Mouse (Mus musculus): Measurements from ENCODE around the gene Tmem106a.
A peak's percentile ranks its signal among the peaks of the same experiment; 100 is the strongest.
"Not testable (repeated sequence)": the region's sequence is repeated elsewhere in the genome, so short reads cannot be mapped to it uniquely, and the experiment has no call there.

Tmem106a gene

DNA sequence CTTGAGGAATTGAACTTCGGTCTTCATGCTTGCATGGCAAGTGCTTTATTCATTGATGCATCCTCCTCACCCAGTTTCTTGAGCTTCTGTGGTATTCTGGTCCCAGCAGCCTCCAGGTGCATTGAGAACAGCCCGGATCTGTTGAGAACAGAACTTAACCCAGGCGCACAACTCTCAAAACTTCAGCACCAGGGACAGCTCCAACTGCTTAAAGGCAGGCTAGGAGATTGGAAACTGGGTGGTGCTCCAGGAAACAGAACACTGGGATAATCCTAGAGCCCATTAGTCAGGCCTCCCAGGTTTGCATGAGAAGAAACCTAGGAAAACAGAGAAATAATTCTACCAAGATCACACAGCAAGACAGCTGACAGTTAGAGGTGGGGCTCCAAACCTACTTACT, 20.4 kb downstream of the Tmem106a start:
- DNase-seq (ENCODE audit: low read depth), result peak; percentile 89

DNA sequence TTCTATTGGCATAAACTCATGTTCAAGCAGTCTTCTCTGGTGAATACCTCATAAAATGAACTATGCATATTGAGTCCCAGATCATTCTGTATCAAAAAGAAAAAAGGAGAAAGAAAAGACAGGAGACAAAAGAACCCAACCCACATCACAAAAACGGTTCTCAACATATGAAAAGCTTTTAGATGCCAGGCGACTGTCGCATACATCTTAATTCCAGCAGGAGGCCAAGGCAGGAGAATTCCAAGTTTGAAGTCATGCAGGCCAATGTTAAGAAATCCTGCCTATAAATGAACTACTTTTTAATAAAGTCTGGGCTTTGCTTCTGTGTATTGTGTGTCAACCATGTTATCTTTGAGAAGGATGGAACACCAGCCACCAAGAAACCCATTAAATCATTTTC, 22.1 kb downstream of the Tmem106a start:
- no peak for DNase-seq (ENCODE audit: low read depth)

DNA sequence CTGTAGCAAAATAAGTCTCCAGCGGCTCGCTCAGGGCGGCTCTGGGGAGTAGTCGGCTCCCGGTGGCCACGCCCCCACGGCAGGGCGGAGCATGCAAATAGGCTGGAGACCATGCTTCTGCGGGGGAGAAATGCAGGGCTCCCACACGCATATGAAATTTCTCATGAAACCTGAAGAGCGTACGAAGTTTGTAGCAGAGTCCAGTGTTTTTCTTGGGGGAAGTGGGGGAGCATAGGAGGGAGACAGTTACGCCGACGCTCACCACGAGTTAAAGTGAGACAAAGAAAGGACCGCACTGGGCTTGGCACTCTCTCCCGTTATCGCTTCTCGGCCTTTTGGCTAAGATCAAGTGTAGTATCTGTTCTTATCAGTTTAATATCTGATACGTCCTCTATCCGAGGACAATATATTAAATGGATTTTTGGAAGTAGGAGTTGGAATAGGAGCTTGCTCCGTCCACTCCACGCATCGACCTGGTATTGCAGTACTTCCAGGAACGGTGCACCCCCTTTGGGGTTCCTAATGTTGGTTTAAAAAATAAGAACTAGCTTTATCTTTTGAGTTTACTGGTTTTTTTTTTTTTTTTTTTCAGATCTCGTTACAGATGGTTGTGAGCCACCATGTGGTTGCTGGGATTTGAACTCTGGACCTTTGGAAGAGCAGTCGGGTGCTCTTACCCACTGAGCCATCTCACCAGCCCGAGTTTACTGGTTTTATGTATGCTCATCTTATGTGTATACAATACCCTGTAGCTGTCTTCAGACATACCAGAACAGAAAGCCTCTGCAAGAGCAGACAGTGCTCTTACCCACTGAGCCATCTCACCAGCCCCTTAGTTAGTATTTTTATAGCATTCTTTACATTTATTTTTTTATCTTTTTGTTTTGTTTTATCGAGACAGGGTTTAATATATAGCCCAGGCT, 22.8 kb downstream of the Tmem106a start:
- DNase-seq (ENCODE audit: low read depth), result peak; percentile 86

DNA sequence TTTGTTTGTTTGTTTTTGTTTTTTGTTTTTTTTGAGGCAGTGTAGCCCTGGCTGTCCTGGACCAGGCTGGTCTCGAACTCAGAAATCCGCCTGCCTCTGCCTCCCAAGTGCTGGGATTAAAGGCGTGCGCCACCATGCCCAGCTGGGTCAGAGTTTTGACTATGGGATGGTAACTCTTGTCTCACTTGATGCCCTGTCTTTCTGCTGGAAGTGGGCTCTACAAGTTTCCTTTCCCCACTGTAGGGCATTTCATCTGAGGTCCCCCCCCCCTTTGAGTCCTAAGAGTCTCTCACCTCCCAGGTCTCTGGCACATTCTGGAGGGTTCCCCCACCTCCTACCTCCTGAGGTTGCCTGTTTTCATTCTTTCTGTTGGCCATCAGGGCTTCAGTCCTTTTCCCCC, 25.1 kb downstream of the Tmem106a start:
- not testable (repeated sequence) for DNase-seq (ENCODE audit: low read depth)

DNA sequence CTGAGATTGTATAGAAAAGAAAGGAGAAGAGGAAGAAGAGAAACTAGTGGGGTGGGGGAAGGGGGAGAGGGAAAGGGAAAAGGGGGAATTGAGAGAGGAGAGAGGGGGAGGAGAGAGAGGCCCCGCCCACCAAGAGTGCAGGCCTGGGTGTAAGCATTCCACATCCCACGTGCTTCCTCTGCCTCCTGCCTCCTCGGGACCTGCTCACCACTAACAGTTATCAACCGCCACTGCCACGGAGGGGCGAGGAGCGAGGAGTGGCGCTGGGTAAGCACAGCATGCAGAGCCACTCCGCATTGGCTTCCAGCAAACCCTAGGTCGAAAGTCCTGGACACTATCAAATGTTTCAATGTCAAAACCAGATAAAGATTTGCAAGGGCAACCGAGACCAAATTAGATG, 28.4 kb downstream of the Tmem106a start:
- DNase-seq (ENCODE audit: low read depth), result no peak

DNA sequence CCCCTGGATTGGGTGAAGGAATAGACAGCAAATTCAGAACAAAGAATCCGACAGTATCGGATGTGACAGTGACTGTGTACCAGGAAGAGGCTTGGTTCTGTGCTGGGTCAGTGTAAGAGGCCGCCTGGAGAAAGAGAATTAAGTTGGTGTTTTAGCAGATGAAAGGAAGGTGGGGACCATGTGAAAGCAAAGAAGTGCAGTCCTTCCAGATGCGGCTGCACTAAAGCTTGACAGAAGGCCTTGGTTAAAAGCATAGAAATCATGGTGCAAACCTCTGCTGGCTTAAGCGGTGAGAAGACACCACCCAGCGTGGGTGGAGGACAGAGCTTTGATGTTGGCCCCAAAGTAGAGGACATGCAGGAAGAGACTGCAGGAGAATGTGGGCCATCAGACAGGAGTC, 31.6 kb downstream of the Tmem106a start:
- no peak for DNase-seq (ENCODE audit: low read depth)

DNA sequence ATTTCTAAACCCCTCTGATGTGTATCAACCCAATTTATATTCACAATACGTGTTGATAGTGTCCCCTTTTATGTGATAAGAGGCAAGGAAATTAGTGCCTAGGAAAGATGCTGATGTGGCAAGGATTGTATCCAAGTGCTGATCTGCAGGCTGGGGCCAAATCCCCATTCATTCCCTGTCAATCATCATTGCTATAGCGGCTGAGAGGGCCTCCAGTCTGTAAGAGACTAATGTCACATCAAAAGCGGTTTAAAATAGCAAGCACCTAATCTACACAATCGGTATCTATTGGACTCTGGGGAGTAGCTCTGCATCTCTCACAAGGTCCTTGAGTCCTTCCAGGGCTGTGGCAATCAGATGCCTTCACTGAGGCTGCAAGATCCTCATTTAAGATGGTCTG, 32.1 kb downstream of the Tmem106a start:
- DNase-seq (ENCODE audit: low read depth), result no peak

DNA sequence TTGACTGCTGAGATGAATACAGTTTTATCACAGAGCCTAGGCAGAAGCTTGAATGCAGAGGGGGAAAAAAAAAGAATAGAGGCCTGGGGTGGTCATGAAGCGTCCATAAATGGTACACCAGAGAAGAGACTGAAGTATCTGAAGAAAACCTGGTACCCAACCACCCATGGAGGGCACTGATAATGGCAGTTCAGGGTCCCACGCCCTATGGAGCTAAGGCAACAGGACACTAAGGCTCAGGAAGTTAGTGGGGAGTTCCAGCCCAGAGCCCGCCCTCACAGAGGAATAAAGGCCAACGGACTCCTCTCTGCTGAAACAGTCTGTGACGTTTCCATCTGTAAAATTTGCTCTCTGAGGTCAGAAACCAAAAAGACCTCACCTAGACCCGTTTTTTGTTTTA, 33.3 kb downstream of the Tmem106a start:
- no peak for DNase-seq (ENCODE audit: low read depth)

DNA sequence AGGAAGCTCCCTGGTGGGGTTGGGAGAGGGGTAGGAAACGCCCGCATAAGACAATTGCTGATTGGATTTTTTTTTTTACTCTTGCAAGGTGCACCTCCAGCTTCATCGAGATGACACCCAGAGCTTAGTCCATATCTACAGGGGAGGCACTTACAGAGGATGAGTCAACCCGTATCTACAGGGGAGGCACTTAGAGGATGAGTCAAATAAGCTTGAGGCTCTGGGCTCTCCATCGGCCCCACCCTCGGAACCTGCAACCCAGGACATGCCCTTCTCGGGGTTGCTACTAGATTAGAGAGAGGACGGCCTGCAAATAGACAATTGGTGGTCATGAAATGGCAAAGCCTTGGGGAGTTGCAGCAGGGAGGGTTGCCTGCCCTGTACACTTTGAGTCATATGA, 34.1 kb downstream of the Tmem106a start:
- DNase-seq (ENCODE audit: low read depth), result no peak

DNA sequence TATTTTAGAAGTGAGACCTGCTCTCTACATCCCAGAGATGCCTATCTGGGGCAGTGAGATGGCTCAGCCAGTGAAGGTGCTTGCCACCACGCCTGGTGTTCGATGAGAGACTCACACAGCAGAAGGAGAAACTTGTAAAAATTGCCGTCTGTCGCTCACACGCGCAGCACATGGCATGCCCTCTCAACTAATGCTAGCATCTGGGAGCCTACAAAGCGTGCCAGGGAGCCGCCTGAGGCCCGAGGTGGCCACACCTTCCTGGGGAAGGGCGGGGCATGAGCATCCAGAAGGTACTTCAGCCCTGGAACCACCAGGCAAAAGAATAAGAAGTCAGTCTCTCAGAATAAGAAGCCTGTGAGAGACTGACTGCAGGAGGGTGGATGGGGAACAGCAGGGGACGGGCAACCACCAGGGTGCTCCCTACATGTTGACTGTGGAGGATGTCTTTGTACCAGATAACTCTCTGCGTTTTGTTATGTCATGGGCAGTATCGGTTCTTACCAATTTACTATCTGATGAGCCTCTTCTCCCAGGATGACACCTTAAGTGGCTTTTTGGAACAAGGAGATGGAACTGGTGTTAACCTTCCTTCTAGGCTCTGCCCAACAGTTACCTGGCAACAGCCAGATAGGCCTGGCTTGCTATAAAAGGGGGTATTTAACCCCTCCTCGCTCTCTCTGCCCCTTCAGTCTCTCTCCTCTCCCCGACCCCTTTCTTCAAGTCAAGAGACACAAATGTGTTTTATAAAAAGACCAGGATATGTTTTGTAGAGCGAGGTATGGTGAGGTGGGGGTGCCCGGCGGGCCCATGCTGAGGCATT, 35.1 kb downstream of the Tmem106a start:
- no peak for DNase-seq (ENCODE audit: low read depth)

DNA sequence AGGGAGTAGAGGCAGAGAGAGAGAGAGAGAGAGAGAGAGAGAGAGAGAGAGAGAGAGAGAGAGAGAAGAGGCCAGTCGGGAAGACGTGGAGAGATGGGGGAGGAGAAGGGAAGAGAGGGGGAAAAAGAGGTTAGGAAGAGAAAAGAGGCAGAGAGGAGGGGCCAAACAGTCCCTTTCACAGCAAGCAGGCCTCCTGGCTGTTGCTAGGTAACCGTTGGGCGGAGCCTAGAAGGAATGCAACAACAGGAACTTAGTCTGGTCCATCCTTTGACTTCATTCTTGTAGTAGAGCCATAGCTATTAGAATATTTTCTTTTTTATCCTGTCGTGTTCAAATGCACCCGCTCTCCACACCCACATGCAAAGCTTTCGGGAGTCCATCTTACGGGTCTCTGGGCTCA, 35.8 kb downstream of the Tmem106a start:
- DNase-seq (ENCODE audit: low read depth), result peak; percentile 83

DNA sequence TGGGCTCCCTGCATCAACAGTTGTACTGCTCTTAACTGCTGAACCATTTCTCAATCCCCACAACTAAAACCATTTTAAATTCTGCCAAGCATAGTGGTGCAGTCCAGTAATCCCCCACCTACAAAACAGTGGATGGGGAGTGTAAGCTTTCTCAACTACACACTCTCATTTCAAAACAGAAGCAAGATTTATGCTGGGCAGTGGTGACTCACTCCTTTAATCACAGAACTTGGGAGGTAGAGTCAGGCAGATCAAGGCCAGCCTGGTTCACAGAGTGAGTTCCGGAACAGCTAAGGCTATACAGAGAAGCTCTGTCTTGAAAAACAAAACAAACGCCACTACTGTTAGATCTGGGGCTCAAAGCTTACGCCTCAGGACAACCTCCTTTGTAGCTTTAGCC, 36.6 kb downstream of the Tmem106a start:
- DNase-seq (ENCODE audit: low read depth), result peak; percentile 23

DNA sequence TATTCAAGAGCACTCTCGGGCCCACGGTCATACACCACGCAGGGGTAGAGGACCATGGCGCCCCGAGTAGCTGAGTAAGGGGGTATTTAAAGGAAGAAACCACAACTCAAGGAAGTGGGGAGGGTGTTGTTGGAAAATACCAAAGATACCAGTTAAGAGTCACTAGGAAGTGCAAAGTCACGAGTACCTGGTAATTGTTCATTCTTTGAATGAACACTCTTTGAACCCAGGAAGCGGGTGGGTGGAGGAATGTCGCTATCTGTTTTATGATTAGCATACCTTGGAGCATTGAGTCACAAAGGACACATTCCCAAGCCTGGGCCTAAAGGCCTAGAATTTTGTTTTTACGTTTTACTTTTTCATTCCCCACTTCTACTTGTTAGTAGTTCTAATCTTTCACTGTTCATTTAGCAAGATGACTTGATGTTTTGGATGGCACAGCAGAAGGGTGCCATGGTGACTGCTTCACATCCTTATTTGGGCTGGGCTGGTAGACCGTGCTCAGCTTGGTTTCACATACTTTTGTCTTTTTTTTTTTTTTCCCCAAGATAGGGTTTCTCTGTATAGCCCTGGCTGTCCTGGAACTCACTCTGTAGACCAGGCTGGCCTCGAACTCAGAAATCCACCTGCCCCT, 38.1 kb downstream of the Tmem106a start:
- DNase-seq (ENCODE audit: low read depth), result peak; percentile 48

DNA sequence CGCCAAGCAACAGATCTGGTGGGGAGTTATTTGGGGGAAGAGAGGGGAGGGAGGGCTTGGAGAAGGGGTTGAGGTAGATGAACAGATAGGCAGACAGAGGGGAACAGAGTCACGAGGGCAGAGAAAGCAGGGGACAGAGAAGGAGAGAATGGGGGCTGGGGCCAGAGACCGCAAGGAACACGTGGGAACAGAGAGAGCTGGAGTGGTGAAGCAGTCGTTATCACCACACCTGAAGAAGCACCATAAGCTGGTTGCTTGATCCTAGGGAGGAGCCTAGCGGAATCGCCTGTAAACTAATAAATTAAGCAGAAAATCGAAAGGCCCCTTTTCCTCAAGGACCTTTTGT, 44.6 kb downstream of the Tmem106a start:
- no peak for DNase-seq (ENCODE audit: low read depth)

DNA sequence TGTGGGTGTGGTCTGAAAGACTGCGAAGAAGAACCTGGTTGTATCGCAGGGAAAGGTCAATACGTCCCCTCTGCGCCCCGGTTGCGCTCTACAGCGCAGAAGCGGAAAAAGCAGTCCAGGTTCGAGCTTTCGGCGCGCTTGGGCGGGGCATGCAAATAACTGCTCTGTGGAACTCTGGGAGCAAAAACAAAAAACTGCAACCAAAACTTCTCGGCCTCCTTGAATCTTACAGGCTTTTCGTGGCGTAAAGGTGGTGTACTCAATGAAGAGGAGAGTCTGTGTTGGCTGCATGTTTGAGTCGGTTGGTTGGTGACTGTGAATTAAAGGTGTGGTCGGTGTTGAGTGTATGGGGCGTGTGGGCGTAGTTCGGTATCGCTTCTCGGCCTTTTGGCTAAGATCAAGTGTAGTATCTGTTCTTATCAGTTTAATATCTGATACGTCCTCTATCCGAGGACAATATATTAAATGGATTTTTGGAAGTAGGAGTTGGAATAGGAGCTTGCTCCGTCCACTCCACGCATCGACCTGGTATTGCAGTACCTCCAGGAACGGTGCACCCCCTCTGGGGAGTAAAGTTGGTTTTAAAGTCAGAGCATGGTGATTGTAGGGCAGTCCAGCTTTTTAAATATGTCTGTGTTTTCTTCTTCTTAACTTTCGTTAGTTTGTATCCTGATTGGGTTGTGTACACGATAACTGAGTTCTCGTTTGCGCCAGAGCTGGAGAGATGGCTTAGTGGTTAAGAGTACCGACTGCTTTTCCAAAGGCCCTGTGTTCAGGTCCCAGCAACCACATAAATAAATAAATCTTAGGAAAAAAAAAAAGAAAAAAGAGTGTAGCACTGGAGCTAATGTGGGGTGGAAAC, 45.2 kb downstream of the Tmem106a start, which contains the start of gene Rdm1:
Gene Rdm1, plus strand, starts transcription at position 201 of the 862 bp plus-strand sequence.
- DNase-seq (ENCODE audit: low read depth), result peak; percentile 94

DNA sequence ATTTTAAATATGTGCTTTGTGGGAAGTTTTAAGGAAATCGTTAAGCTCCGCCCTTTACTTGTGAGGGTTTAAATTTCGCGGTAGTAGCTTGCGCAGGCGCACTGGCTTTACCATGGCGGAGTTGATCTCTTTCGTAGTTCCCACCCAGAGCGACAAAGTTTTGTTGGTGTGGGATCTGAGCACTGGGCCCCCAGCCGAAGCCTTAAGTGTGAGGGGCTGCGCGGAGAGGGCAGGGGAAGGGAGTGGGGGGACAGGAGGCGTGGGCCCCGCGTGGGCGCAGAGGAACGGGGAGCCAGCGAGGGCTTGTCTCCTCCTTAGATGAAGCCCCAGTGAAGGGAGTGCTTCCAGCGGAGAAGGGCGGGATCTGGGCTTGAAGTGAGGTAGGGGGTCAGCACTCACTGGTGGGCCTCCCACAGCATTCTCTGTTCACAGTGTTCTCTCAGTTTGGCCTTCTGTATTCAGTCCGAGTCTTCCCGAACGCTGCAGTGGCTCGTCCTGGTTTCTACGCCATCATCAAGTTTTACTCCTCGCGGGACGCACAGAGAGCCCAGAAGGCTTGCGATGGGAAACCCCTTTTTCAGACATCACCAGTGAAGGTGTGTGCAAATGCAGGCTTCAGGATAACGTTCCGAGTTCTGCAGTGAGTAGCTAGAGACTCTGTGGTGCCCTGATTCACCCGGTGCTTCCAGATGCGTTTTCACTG, 46.0 kb downstream of the Tmem106a start:
- DNase-seq (ENCODE audit: low read depth), result peak; percentile 96

DNA sequence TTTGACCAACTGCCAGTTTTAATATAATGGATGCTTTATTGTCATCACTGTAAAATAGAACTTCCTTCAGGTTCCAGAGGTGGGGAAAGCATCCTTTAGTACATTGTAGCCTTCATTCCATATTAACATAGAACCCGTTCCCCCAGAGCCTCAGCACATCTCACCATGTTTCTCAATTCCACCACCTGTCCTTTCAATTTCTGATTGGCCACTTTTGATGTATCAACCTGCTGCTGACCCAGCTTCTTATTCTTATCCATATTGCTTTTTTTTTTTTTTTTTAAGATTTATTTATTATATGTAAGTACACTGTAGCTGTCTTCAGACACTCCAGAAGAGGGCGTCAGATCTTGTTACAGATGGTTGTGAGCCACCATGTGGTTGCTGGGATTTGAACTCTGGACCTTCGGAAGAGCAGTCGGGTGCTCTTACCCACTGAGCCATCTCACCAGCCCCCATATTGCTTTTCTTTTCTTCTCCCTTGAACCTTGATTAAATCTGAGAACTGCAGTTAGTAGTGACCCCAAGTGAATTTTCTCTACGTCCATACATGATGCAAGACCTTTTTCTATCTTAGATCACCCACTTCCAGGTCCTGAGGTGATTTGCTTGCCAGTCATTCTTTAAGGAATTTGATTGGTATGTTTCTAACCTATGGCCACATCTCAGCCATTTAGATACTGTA, 46.8 kb downstream of the Tmem106a start:
- DNase-seq (ENCODE audit: low read depth), result not testable (repeated sequence)

DNA sequence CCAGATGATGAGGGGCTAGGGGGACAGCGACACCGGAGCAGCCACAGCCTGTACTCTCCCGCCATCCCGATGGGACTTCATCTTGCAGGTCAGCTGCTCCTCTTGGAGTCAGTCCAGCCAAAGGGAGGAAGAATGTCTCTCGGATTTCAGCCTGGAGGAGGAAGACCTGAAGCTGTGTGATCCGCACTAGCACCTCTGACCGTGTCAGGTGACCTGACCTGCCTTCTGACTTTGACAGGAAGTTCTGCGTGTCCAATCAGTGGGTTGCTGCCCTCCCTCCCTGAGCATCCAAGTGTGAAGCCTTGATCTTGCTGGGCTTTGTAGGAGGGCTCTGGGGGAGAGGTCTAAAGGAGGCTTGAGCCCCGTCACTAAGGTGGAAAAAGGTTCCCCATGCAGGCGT, 53.6 kb downstream of the Tmem106a start:
- no peak for DNase-seq (ENCODE audit: low read depth)

DNA sequence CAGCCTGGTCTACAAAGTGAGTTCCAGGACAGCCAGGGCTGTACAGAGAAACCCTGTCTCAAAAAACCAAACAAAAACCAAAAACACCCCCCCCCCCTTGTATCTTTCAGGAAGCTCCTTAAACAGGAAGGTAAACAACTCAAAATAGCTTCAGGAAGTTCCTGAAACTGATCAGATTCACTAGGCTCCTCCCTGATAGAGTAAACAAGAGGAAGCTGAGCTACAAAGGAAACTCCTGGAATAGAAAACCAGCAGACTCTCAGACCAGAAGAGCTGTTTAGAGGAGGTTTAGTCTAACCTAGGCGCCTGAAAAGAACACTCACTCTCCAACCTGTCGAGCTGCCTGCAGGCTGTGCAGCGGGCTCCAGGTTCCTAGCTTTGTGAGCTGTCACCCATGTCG, 57.7 kb downstream of the Tmem106a start:
- DNase-seq (ENCODE audit: low read depth), result peak; percentile 25
